Mouse (Mus musculus) midbrain, embryonic 12.5 days (tissue): Measurements from ENCODE around the gene Mt1. TPM values are rescaled to one million over a fixed set of nuclear protein-coding genes. Genes with fewer than 3 reads are reported as not detected.

Experiments used
- ATAC-seq: fragments of 200-750 bp; cut with Nextera tagmentation; 2 replicates; pipeline ENCODE4 v1.8.0; 2017; ENCODE audit warnings: low read depth, moderate TSS enrichment, moderate library complexity; ENCODE audit not compliant: low FRiP score
- H3K27ac ChIP-seq: fragments of 300-500 bp; sonication (generic); replicated peaks from 2 replicates; pipeline ENCODE4 v1.5.1; 2016; ENCODE audit warnings: mild to moderate bottlenecking
- H3K27me3 ChIP-seq: fragments of 300-500 bp; sonication (generic); 2 replicates; pipeline ENCODE4 v1.6.1; 2016; ENCODE audit warnings: mild to moderate bottlenecking
- H3K36me3 ChIP-seq: fragments of 300-500 bp; sonication (generic); 2 replicates; pipeline ENCODE4 v1.6.1; 2016
- H3K4me1 ChIP-seq: fragments of 300-500 bp; sonication (generic); 2 replicates; pipeline ENCODE4 v1.6.1; 2016
- H3K4me2 ChIP-seq: fragments of 300-500 bp; sonication (generic); replicated peaks from 2 replicates; pipeline ENCODE4 v1.6.1; 2016; ENCODE audit warnings: mild to moderate bottlenecking, moderate library complexity
- H3K4me3 ChIP-seq: fragments of 300-500 bp; sonication (generic); 2 replicates; pipeline ENCODE4 v1.5.1; 2016; ENCODE audit warnings: mild to moderate bottlenecking
- H3K9ac ChIP-seq: fragments of 300-500 bp; sonication (generic); replicated peaks from 2 replicates; pipeline ENCODE4 v1.6.1; 2016; ENCODE audit warnings: mild to moderate bottlenecking, moderate library complexity
- H3K9me3 ChIP-seq: fragments of 300-500 bp; sonication (generic); 2 replicates; pipeline ENCODE4 v1.6.1; 2016; ENCODE audit warnings: mild to moderate bottlenecking
- WGBS: fragments of 180-500 bp; shearing (Covaris S2); methylation state at CpG from one replicate; pipeline ENCODE4 v1.1.7; 2016; 5-methylcytosine and 5-hydroxymethylcytosine counted together
- polyA plus RNA-seq: library from polyadenylated mRNA; unstranded; fragments of >200 nt; fragmentation: Nextera tagmentation; extraction: Ambion mirVana; gene quantifications from 2 replicates; pipeline ENCODE4 v1.2.1, GENCODE M21; 2016

Mt1 gene
- polyA plus RNA-seq, 1 experiment from 2014 or later: 31.1 TPM

DNA sequence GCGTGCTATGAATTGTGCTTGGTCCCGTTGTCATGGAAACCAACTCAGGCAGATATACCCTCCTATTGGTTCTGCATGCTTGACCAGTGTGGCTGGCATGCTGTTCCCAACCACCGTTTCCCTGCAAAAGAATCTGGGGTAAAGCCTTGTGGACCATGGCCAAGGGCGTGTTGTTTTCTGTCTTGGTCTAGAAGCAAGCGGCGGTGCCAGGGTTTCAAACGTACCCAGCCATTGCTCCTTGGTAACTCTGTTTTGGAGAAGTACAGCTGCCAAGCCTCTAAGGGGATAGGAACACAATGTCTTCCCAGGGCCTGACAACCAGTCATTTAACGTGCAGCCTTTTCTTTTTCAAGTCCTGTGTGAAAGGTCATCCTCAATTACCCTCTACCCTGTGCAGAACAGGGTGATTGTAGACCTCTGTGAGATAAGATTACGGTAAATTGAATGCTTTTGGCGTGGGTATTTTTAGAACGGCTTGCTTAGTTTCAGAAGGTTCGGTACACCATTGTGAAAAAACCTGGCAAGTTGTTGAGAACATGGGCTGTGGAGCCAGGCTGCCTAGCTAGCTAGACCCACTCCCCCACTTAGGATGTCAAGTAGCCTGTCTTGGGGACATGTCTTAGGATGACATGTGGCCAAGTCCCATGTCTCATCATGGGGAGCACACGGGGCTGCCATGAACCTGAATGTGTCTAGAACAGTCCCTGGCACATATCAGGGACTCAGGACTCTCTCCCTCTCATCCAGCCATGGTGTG, 10.6 kb downstream of the Mt1 start:
- H3K4me3 ChIP-seq: no peak overlapping the region
- no peaks in the 10 kb centered on the region for H3K9me3 ChIP-seq
- peaks cover 64% of the 10 kb centered on the region for H3K27me3 ChIP-seq
- H3K27ac ChIP-seq: no peak overlapping the region
- no peak for ATAC-seq
- 70% methylated on average over 13 of the region's 13 CpGs for WGBS
- H3K9ac ChIP-seq: no peak overlapping the region
- H3K4me1 ChIP-seq: peaks cover 18% of the 10 kb centered on the region; the same call in 1 of the 2 replicates
- no peaks in the 10 kb centered on the region for H3K36me3 ChIP-seq
- no peak overlapping the region for H3K4me2 ChIP-seq

- no peak overlapping the region for H3K27ac ChIP-seq
- peaks cover 47% of the 10 kb centered on the region for H3K27me3 ChIP-seq
- H3K4me3 ChIP-seq: peak overlapping the region; percentile 26
- WGBS: 30% methylated on average over 21 of the region's 21 CpGs
- H3K4me1 ChIP-seq: peaks cover 18% of the 10 kb centered on the region; the same call in 1 of the 2 replicates
- no peak overlapping the region for H3K9ac ChIP-seq
- H3K4me2 ChIP-seq: peak overlapping the region; percentile 50
- ATAC-seq: no peak
- H3K9me3 ChIP-seq: no peaks in the 10 kb centered on the region
- H3K36me3 ChIP-seq: no peaks in the 10 kb centered on the region
Measured at GRCm38 (mm10) chr8:94191101-94191691, 12.3 kb downstream of the Mt1 start.

DNA sequence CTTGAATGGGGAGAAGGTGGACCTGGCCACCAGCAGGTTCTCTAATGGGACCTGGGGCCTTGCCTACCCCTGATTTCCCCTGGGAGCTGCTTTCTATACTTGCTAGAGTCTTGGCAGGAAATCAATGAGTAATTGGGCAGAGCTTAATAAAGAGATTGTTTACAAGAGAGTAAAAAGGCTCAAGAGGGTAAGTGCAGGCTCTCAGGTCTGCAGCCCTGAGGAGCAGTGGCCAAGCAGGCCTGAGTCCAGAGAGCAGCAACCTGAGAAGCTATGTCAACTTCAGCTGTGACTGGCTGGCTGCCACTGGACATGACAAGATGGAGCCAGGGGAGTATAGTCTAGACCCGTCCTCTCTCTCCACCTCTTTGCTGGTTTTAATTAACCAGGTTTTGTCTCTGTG, 14.0 kb downstream of the Mt1 start:
- no peak overlapping the region for H3K4me3 ChIP-seq
- H3K4me2 ChIP-seq: no peak overlapping the region
- no peak overlapping the region for H3K9ac ChIP-seq
- H3K36me3 ChIP-seq: no peaks in the 10 kb centered on the region
- H3K4me1 ChIP-seq: 0 out of 2 replicates have a peak, but pooled peaks cover 4% of the 10 kb centered on the region
- no peaks in the 10 kb centered on the region for H3K9me3 ChIP-seq
- WGBS: 56% methylated on average over 1 of the region's 1 CpGs
- no peak for ATAC-seq
- no peak overlapping the region for H3K27ac ChIP-seq
- H3K27me3 ChIP-seq: peaks cover 29% of the 10 kb centered on the region

GRCm38 (mm10) chr8:94194591-94195223, 15.8 kb downstream of the Mt1 start:
- no peak overlapping the region for H3K9ac ChIP-seq
- WGBS: 89% methylated on average over 7 of the region's 7 CpGs
- H3K27ac ChIP-seq: no peak overlapping the region
- peaks cover 15% of the 10 kb centered on the region; the same call in 1 of the 2 replicates for H3K27me3 ChIP-seq
- H3K4me1 ChIP-seq: 0 out of 2 replicates have a peak, but pooled peaks cover 4% of the 10 kb centered on the region
- no peak for ATAC-seq
- H3K4me3 ChIP-seq: no peak overlapping the region
- H3K36me3 ChIP-seq: no peaks in the 10 kb centered on the region
- H3K9me3 ChIP-seq: no peaks in the 10 kb centered on the region
- no peak overlapping the region for H3K4me2 ChIP-seq

- Histone ChIP-seq H3K27me3 (no peaks in the 10 kb centered on the region), H3K4me1 (no peaks in the 10 kb centered on the region), H3K4me2 (no peak overlapping the region), H3K4me3 (no peak overlapping the region), H3K9ac (no peak overlapping the region), H3K9me3 (no peaks in the 10 kb centered on the region), H3K27ac (no peak overlapping the region), H3K36me3 (no peaks in the 10 kb centered on the region)
- WGBS: 46% methylated on average over 10 of the region's 10 CpGs
- 0 out of 2 replicates have a peak, but pooled peaks have one; percentile 34 for ATAC-seq
Measured at GRCm38 (mm10) chr8:94199202-94199869, 20.5 kb downstream of the Mt1 start.

DNA sequence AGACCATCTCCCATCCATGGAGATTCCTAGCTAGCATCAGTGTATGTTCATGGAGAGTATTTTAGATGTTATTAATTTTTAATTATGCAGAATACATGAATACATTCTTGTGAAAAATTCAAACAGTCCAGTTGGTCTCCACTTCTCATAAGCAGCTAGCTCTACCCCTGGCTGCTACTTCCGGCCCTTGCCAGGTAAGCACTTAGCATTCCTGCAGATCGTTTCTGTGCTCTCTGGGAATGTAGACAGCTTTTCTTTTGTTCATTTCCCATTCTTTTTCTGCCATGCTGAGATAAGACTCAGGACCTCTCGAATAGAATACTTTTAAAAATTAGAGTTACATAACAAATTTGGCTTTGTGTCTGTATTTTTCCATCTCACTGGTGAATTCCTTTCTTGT, 25.2 kb downstream of the Mt1 start:
- H3K4me3 ChIP-seq: no peak overlapping the region
- H3K9me3 ChIP-seq: no peaks in the 10 kb centered on the region
- H3K4me2 ChIP-seq: no peak overlapping the region
- 69% methylated on average over 3 of the region's 3 CpGs for WGBS
- H3K27ac ChIP-seq: no peak overlapping the region
- no peaks in the 10 kb centered on the region for H3K27me3 ChIP-seq
- ATAC-seq: no peak
- no peaks in the 10 kb centered on the region for H3K36me3 ChIP-seq
- H3K9ac ChIP-seq: no peak overlapping the region
- no peaks in the 10 kb centered on the region for H3K4me1 ChIP-seq

DNA sequence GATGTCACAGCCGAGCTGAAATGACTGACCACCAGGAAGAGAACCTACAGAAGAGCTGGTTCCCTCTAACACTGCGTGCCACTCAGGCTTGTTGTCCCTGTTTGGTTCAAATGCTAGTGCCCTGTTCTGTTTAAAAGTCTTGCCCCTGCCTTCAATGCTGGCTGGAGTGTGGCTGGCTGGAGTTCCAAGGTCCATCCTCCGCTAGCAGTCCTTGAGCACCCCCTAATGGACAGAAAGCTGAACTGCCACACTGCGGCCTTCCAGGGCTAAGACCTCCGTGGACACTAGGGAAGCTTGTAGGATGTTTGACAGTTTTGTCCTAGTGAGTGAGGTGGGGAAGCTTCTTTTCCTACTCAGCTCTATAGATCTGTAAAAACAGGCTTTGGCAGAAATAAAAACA, 26.9 kb downstream of the Mt1 start:
- Histone ChIP-seq H3K9ac (no peak overlapping the region), H3K4me2 (no peak overlapping the region), H3K27me3 (no peaks in the 10 kb centered on the region), H3K4me1 (no peaks in the 10 kb centered on the region), H3K9me3 (no peaks in the 10 kb centered on the region), H3K4me3 (no peak overlapping the region), H3K27ac (no peak overlapping the region), H3K36me3 (no peaks in the 10 kb centered on the region)
- WGBS: 18% methylated on average over 5 of the region's 5 CpGs
- ATAC-seq: 0 out of 2 replicates have a peak, but pooled peaks have one; percentile 9

GRCm38 (mm10) chr8:94206256-94206655, 27.4 kb downstream of the Mt1 start:
- no peaks in the 10 kb centered on the region for H3K9me3 ChIP-seq
- H3K27ac ChIP-seq: no peak overlapping the region
- no peak overlapping the region for H3K4me2 ChIP-seq
- H3K4me1 ChIP-seq: no peaks in the 10 kb centered on the region
- H3K27me3 ChIP-seq: no peaks in the 10 kb centered on the region
- no peak overlapping the region for H3K9ac ChIP-seq
- no peak overlapping the region for H3K4me3 ChIP-seq
- 0 out of 2 replicates have a peak, but pooled peaks have one; percentile 12 for ATAC-seq
- H3K36me3 ChIP-seq: no peaks in the 10 kb centered on the region
- WGBS: 81% methylated on average over 8 of the region's 8 CpGs

GRCm38 (mm10) chr8:94207491-94207890, 28.6 kb downstream of the Mt1 start:
- Histone ChIP-seq H3K27me3 (no peaks in the 10 kb centered on the region), H3K4me3 (no peak overlapping the region), H3K27ac (no peak overlapping the region), H3K9me3 (no peaks in the 10 kb centered on the region), H3K4me1 (no peaks in the 10 kb centered on the region), H3K9ac (no peak overlapping the region), H3K4me2 (no peak overlapping the region), H3K36me3 (no peaks in the 10 kb centered on the region)
- 78% methylated on average over 2 of the region's 2 CpGs for WGBS
- ATAC-seq: no peak

DNA sequence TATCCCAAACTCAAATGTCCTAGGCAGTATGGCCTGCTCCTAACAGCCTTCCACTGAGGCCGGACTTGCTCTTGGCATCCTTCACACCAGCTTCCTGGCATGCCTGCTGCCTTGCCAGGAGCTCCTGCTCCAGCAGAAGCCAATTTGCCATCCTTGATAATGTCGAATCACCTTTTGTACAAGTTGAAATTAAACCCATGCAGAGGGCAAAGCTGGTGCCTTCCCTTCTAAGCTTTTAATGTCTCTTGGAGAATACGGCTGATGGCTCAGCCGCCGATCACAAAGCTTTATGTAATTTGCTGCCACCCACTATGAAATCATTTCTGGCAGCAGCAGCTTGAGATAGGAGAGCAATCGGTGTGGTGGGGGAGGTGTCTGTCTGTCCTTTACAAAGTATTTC, 30.8 kb downstream of the Mt1 start:
- no peak overlapping the region for H3K4me2 ChIP-seq
- ATAC-seq: no peak
- H3K9ac ChIP-seq: no peak overlapping the region
- no peaks in the 10 kb centered on the region for H3K27me3 ChIP-seq
- H3K9me3 ChIP-seq: no peaks in the 10 kb centered on the region
- no peak overlapping the region for H3K4me3 ChIP-seq
- no peaks in the 10 kb centered on the region for H3K36me3 ChIP-seq
- H3K4me1 ChIP-seq: peaks cover 5% of the 10 kb centered on the region; the same call in 1 of the 2 replicates
- H3K27ac ChIP-seq: no peak overlapping the region
- WGBS: 81% methylated on average over 6 of the region's 6 CpGs

- ATAC-seq: no peak
- no peaks in the 10 kb centered on the region for H3K9me3 ChIP-seq
- H3K36me3 ChIP-seq: no peaks in the 10 kb centered on the region
- 72% methylated on average over 3 of the region's 3 CpGs for WGBS
- H3K27ac ChIP-seq: no peak overlapping the region
- H3K4me1 ChIP-seq: peaks cover 9% of the 10 kb centered on the region
- H3K4me2 ChIP-seq: no peak overlapping the region
- H3K9ac ChIP-seq: no peak overlapping the region
- H3K4me3 ChIP-seq: no peak overlapping the region
- no peaks in the 10 kb centered on the region for H3K27me3 ChIP-seq
Measured at GRCm38 (mm10) chr8:94210225-94210624, 31.3 kb downstream of the Mt1 start.

GRCm38 (mm10) chr8:94213819-94214218, 34.9 kb downstream of the Mt1 start:
- no peaks in the 10 kb centered on the region for H3K36me3 ChIP-seq
- no peaks in the 10 kb centered on the region for H3K27me3 ChIP-seq
- no peak overlapping the region for H3K9ac ChIP-seq
- 64% methylated on average over 6 of the region's 6 CpGs for WGBS
- H3K27ac ChIP-seq: no peak overlapping the region
- no peaks in the 10 kb centered on the region for H3K9me3 ChIP-seq
- ATAC-seq: no peak
- peak overlapping the region; percentile 85 for H3K4me3 ChIP-seq
- H3K4me1 ChIP-seq: peaks cover 23% of the 10 kb centered on the region
- peak overlapping the region; percentile 80 for H3K4me2 ChIP-seq
